Mouse (Mus musculus): Measurements from ENCODE around the gene Catspere2.

Catspere2 gene

GRCm38 (mm10) chr1:178219166-178220077 is 236.2 kb downstream of the Catspere2 start:
- DNase-seq (ENCODE audit: low read depth, low spot score): peak; percentile 12
